Mouse (Mus musculus): ENCODE results near the gene Il11. TPM values are rescaled to one million over a fixed set of nuclear protein-coding genes. Genes with fewer than 3 reads are reported as not detected.

Gene Il11
- total and polyA plus RNA-seq, 3 experiments = not detected

GRCm38 (mm10) chr7:4732968-4733392 lies 49.7 kb downstream of the Il11 start:
- WGBS = 43% methylated on average over 6 of the region's 6 CpGs
- intact Hi-C loops (cut with DNase I) = no loop called here
- no peaks in the 10 kb centered on the region for H3K4me1 ChIP-seq (ENCODE audit: control insufficient read depth, insufficient read depth, low read length)
- no peak overlapping the region for H3K27ac ChIP-seq
- no peaks in the 10 kb centered on the region for H3K36me3 ChIP-seq (ENCODE audit: control insufficient read depth, insufficient read depth, low read length)
- H3K9ac ChIP-seq (ENCODE audit: low read depth, low read length) = no peak overlapping the region
- H3K27me3 ChIP-seq (ENCODE audit: control insufficient read depth, insufficient read depth, low read length) = peaks cover 1% of the 10 kb centered on the region; the same call in 1 of the 2 replicates
- TF ChIP-seq EP300 (IDR thresholded peaks at IDR 0.05; ENCODE audit: insufficient read depth, low read depth, low read length) = no peak
- TF ChIP-seq CTCF (IDR thresholded peaks at IDR 0.05) = no peak
- no peak for TF ChIP-seq POLR2A (IDR thresholded peaks at IDR 0.05; ENCODE audit: insufficient read depth, low read depth, low read length)
- H3K79me2 ChIP-seq (replicated peaks; ENCODE audit: control insufficient read depth, insufficient read depth, low read length) = no peaks in the 10 kb centered on the region
- no peak overlapping the region for H3K4me3 ChIP-seq
- no peak for DNase-seq

DNA sequence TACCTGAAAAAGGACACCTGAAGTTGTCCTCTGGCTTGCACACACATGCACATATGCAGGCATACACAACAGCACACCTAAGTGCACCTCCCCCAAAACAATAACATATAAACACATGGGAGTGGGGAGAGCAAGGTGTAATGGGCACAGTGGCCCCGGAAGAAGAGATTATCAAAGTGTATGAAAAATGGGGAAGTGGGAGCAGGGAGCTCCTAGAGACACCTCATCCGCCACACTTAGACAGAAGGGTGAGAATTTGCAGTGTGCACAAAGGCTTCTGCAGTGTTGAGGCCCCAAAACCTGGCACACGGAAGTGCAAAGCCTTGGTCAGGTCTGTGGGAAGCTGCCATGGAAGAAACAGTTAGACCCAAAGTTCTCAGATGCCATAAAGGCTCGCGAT lies 51.6 kb downstream of the Il11 start:
- no peaks in the 10 kb centered on the region for H3K79me2 ChIP-seq (replicated peaks; ENCODE audit: control insufficient read depth, insufficient read depth, low read length)
- H3K27ac ChIP-seq = no peak overlapping the region
- DNase-seq = no peak
- H3K4me1 ChIP-seq (ENCODE audit: control insufficient read depth, insufficient read depth, low read length) = no peaks in the 10 kb centered on the region
- 75% methylated on average over 5 of the region's 5 CpGs for WGBS
- no peak overlapping the region for H3K4me3 ChIP-seq
- peaks cover 1% of the 10 kb centered on the region; the same call in 1 of the 2 replicates for H3K27me3 ChIP-seq (ENCODE audit: control insufficient read depth, insufficient read depth, low read length)
- intact Hi-C loops (cut with DNase I) = no loop called here
- H3K9ac ChIP-seq (ENCODE audit: low read depth, low read length) = no peak overlapping the region
- TF ChIP-seq POLR2A (IDR thresholded peaks at IDR 0.05; ENCODE audit: insufficient read depth, low read depth, low read length) (no peak), EP300 (IDR thresholded peaks at IDR 0.05; ENCODE audit: insufficient read depth, low read depth, low read length) (no peak), CTCF (IDR thresholded peaks at IDR 0.05) (no peak)
- no peaks in the 10 kb centered on the region for H3K36me3 ChIP-seq (ENCODE audit: control insufficient read depth, insufficient read depth, low read length)

DNA sequence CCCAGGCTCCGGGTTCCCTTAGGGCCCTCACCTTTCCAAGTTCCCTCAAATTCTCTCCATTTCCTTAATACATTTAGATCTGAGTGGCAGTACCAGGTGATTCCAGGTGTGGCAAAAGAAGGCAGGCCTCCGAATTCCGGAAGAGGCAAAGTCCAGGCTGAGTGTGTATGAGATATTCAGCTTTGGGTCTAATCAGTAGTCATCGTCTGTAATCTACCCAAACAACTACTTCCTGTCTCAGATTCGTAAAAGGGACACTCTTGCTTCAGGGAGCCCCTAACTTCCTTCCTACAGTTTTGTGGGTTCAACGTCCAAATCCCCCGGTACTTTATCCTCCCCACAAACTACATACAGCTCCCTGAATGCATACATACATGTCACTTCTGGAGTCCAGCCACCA lies 57.5 kb downstream of the Il11 start, which contains the start of gene Tmem150b:
Gene Tmem150b, minus strand, starts transcription at position 81 of the 400 bp plus-strand sequence.
- 48% methylated on average over 7 of the region's 7 CpGs for WGBS
- H3K4me1 ChIP-seq (ENCODE audit: control insufficient read depth, insufficient read depth, low read length) = no peaks in the 10 kb centered on the region
- no peak within 1 kb of the TSS for H3K4me3 ChIP-seq
- H3K79me2 ChIP-seq (replicated peaks; ENCODE audit: control insufficient read depth, insufficient read depth, low read length) = no peaks in the 10 kb centered on the region
- intact Hi-C loops (cut with DNase I) = no loop called here
- TF ChIP-seq EP300 (IDR thresholded peaks at IDR 0.05; ENCODE audit: insufficient read depth, low read depth, low read length) (no peak), CTCF (IDR thresholded peaks at IDR 0.05) (no peak), POLR2A (IDR thresholded peaks at IDR 0.05; ENCODE audit: insufficient read depth, low read depth, low read length) (no peak)
- peaks cover 1% of the 10 kb centered on the region; the same call in 1 of the 2 replicates for H3K27me3 ChIP-seq (ENCODE audit: control insufficient read depth, insufficient read depth, low read length)
- H3K9ac ChIP-seq (ENCODE audit: low read depth, low read length) = no peak within 1 kb of the TSS
- H3K36me3 ChIP-seq (ENCODE audit: control insufficient read depth, insufficient read depth, low read length) = no peaks in the 10 kb centered on the region
- H3K27ac ChIP-seq = no peak within 1 kb of the TSS
- DNase-seq = no peak

- Histone ChIP-seq H3K4me1 (ENCODE audit: control insufficient read depth, insufficient read depth, low read length) (no peaks in the 10 kb centered on the region), H3K27me3 (ENCODE audit: control insufficient read depth, insufficient read depth, low read length) (no peaks in the 10 kb centered on the region; the same call in 1 of the 2 replicates), H3K9ac (ENCODE audit: low read depth, low read length) (no peak overlapping the region), H3K36me3 (ENCODE audit: control insufficient read depth, insufficient read depth, low read length) (no peaks in the 10 kb centered on the region), H3K79me2 (replicated peaks; ENCODE audit: control insufficient read depth, insufficient read depth, low read length) (no peaks in the 10 kb centered on the region), H3K27ac (no peak overlapping the region), H3K4me3 (no peak overlapping the region)
- no peak for DNase-seq
- intact Hi-C loops (cut with DNase I) = no loop called here
- 51% methylated on average over 3 of the region's 3 CpGs for WGBS
- no peak for TF ChIP-seq CTCF (IDR thresholded peaks at IDR 0.05)
- TF ChIP-seq EP300 (IDR thresholded peaks at IDR 0.05; ENCODE audit: insufficient read depth, low read depth, low read length) = no peak
- TF ChIP-seq POLR2A (IDR thresholded peaks at IDR 0.05; ENCODE audit: insufficient read depth, low read depth, low read length) = no peak
Measured at GRCm38 (mm10) chr7:4724359-4724758, 58.3 kb downstream of the Il11 start.

- H3K4me3 ChIP-seq = no peak overlapping the region
- DNase-seq = no peak
- TF ChIP-seq CTCF (IDR thresholded peaks at IDR 0.05) = no peak
- TF ChIP-seq POLR2A (IDR thresholded peaks at IDR 0.05; ENCODE audit: insufficient read depth, low read depth, low read length) = no peak
- no peak for TF ChIP-seq EP300 (IDR thresholded peaks at IDR 0.05; ENCODE audit: insufficient read depth, low read depth, low read length)
- no peaks in the 10 kb centered on the region for H3K4me1 ChIP-seq (ENCODE audit: control insufficient read depth, insufficient read depth, low read length)
- 33% methylated on average over 12 of the region's 12 CpGs for WGBS
- H3K27ac ChIP-seq = no peak overlapping the region
- no peak overlapping the region; the same call in 1 of the 2 replicates for H3K9ac ChIP-seq (ENCODE audit: low read depth, low read length)
- no peaks in the 10 kb centered on the region for H3K79me2 ChIP-seq (replicated peaks; ENCODE audit: control insufficient read depth, insufficient read depth, low read length)
- H3K36me3 ChIP-seq (ENCODE audit: control insufficient read depth, insufficient read depth, low read length) = no peaks in the 10 kb centered on the region
- H3K27me3 ChIP-seq (ENCODE audit: control insufficient read depth, insufficient read depth, low read length) = no peaks in the 10 kb centered on the region; the same call in 1 of the 2 replicates
- intact Hi-C loops (cut with DNase I) = no loop called here
Measured at GRCm38 (mm10) chr7:4723508-4723907, 59.2 kb downstream of the Il11 start.

Other genes starting within 250 kb of the Il11 start
- under 1 TPM; 0.39 to 0.86 TPM for gene Syt5, start 235.3 kb downstream of the Il11 start, total RNA-seq (2021)
- gene Syt5, start 235.3 kb downstream of the Il11 start, polyA plus RNA-seq (2012; rRNA removed) = 0.79 and 2.4 TPM in 2 replicates
- gene Ptprh, start 178.8 kb downstream of the Il11 start, total RNA-seq (2021) = not detected
- 0.03 and 0.06 TPM in 2 replicates for gene Ptprh, start 178.8 kb downstream of the Il11 start, polyA plus RNA-seq (2012; rRNA removed)
- 1 to 10 TPM; 4.2 to 5.3 TPM for gene Tmem86b, start 151.4 kb downstream of the Il11 start, total RNA-seq (2021)
- gene Tmem86b, start 151.4 kb downstream of the Il11 start, polyA plus RNA-seq (2012; rRNA removed) = 12.8 and 19.2 TPM in 2 replicates
- 10 to 100 TPM; 67.6 to 71.9 TPM for gene Ppp6r1, start 123.8 kb downstream of the Il11 start, total RNA-seq (2021)
- 67.1 and 89.9 TPM in 2 replicates for gene Ppp6r1, start 123.8 kb downstream of the Il11 start, polyA plus RNA-seq (2012; rRNA removed)
- 10 to 100 TPM; 31.9 to 35.0 TPM for gene Hspbp1, start 97.8 kb downstream of the Il11 start, total RNA-seq (2021)
- gene Hspbp1, start 97.8 kb downstream of the Il11 start, polyA plus RNA-seq (2012; rRNA removed) = 27.0 and 29.7 TPM in 2 replicates
- gene Brsk1, start 92.3 kb downstream of the Il11 start, total RNA-seq (2021) = 1 to 10 TPM in 1 of 2 experiments, under 1 TPM in 1; 0.89 to 1.5 TPM
- gene Brsk1, start 92.3 kb downstream of the Il11 start, polyA plus RNA-seq (2012; rRNA removed) = 1.7 and 2.2 TPM in 2 replicates
- not detected for gene Tmem150b, start 57.6 kb downstream of the Il11 start, total RNA-seq (2021)
- gene Tmem150b, start 57.6 kb downstream of the Il11 start, polyA plus RNA-seq (2012; rRNA removed) = 0.16 and 0.59 TPM in 2 replicates
- gene Kmt5c, start 42.7 kb downstream of the Il11 start, total RNA-seq (2021) = 10 to 100 TPM in 1 of 2 experiments, 1 to 10 TPM in 1; 8.5 to 11.2 TPM
- gene Kmt5c, start 42.7 kb downstream of the Il11 start, polyA plus RNA-seq (2012; rRNA removed) = 36.4 and 38.5 TPM in 2 replicates
- 1 to 10 TPM; 1.7 to 3.5 TPM for gene Cox6b2, start 29.8 kb downstream of the Il11 start, total RNA-seq (2021)
- 7.7 and 8.6 TPM in 2 replicates for gene Cox6b2, start 29.8 kb downstream of the Il11 start, polyA plus RNA-seq (2012; rRNA removed)
- not detected for gene Fam71e2, start 11.6 kb downstream of the Il11 start, total RNA-seq (2021)
- gene Fam71e2, start 11.6 kb downstream of the Il11 start, polyA plus RNA-seq (2012; rRNA removed) = 0.09 and 0.35 TPM in 2 replicates
- not detected for gene Tmem190, start 78 bp upstream of the Il11 start, total RNA-seq (2021)
- 0.29 TPM in 1 of 2 replicates, not detected in the other for gene Tmem190, start 78 bp upstream of the Il11 start, polyA plus RNA-seq (2012; rRNA removed)
- gene Tmem238, start 6.8 kb upstream of the Il11 start, total RNA-seq (2021) = 1 to 10 TPM; 5.3 to 5.4 TPM
- 2.2 and 4.3 TPM in 2 replicates for gene Tmem238, start 6.8 kb upstream of the Il11 start, polyA plus RNA-seq (2012; rRNA removed)
- 100 to 1,000 TPM; 492 to 575 TPM for gene Rpl28, start 10.0 kb upstream of the Il11 start, total RNA-seq (2021)
- 135 and 202 TPM in 2 replicates for gene Rpl28, start 10.0 kb upstream of the Il11 start, polyA plus RNA-seq (2012; rRNA removed)
- 10 to 100 TPM; 85.1 to 99.1 TPM for gene Ube2s, start 29.7 kb upstream of the Il11 start, total RNA-seq (2021)
- gene Ube2s, start 29.7 kb upstream of the Il11 start, polyA plus RNA-seq (2012; rRNA removed) = 167 and 265 TPM in 2 replicates
- under 1 TPM in 1 of 2 experiments, not detected in 1; 0.07 TPM for gene Shisa7, start 61.8 kb upstream of the Il11 start, total RNA-seq (2021)
- gene Shisa7, start 61.8 kb upstream of the Il11 start, polyA plus RNA-seq (2012; rRNA removed) = 0.09 and 0.12 TPM in 2 replicates
- gene Isoc2b, start 87.4 kb upstream of the Il11 start, total RNA-seq (2021) = 1 to 10 TPM; 3.5 to 3.8 TPM
- 10.0 and 10.3 TPM in 2 replicates for gene Isoc2b, start 87.4 kb upstream of the Il11 start, polyA plus RNA-seq (2012; rRNA removed)
- 10 to 100 TPM; 48.9 to 55.5 TPM for gene Isoc2a, start 94.3 kb upstream of the Il11 start, total RNA-seq (2021)
- 29.3 and 30.6 TPM in 2 replicates for gene Isoc2a, start 94.3 kb upstream of the Il11 start, polyA plus RNA-seq (2012; rRNA removed)
- under 1 TPM in 1 of 2 experiments, not detected in 1; 0.18 TPM for gene Gm36210, start 123.7 kb upstream of the Il11 start, total RNA-seq (2021)
- 0.20 and 0.29 TPM in 2 replicates for gene Gm36210, start 123.7 kb upstream of the Il11 start, polyA plus RNA-seq (2012; rRNA removed)
- 1 to 10 TPM; 6.8 to 9.4 TPM for gene Zfp628, start 132.4 kb upstream of the Il11 start, total RNA-seq (2021)
- gene Zfp628, start 132.4 kb upstream of the Il11 start, polyA plus RNA-seq (2012; rRNA removed) = 6.1 and 7.5 TPM in 2 replicates
- 1 to 10 TPM; 5.6 to 5.8 TPM for gene Nat14, start 139.2 kb upstream of the Il11 start, total RNA-seq (2021)
- 3.5 TPM in 2 replicates for gene Nat14, start 139.2 kb upstream of the Il11 start, polyA plus RNA-seq (2012; rRNA removed)
- gene Ssc5d, start 142.9 kb upstream of the Il11 start, total RNA-seq (2021) = 1 to 10 TPM; 1.7 to 2.9 TPM
- gene Ssc5d, start 142.9 kb upstream of the Il11 start, polyA plus RNA-seq (2012; rRNA removed) = 5.9 and 6.4 TPM in 2 replicates
- 10 to 100 TPM; 26.5 to 35.6 TPM for gene Sbk2, start 181.5 kb upstream of the Il11 start, total RNA-seq (2021)
- 85.0 and 119 TPM in 2 replicates for gene Sbk2, start 181.5 kb upstream of the Il11 start, polyA plus RNA-seq (2012; rRNA removed)
- gene Sbk3, start 188.3 kb upstream of the Il11 start, total RNA-seq (2021) = 10 to 100 TPM; 39.4 to 46.1 TPM
- 66.1 and 72.5 TPM in 2 replicates for gene Sbk3, start 188.3 kb upstream of the Il11 start, polyA plus RNA-seq (2012; rRNA removed)
- 10 to 100 TPM; 12.3 to 14.0 TPM for gene Zfp579, start 213.3 kb upstream of the Il11 start, total RNA-seq (2021)
- 51.8 and 70.2 TPM in 2 replicates for gene Zfp579, start 213.3 kb upstream of the Il11 start, polyA plus RNA-seq (2012; rRNA removed)
- gene Zfp524, start 231.6 kb upstream of the Il11 start, total RNA-seq (2021) = 1 to 10 TPM; 8.7 to 9.2 TPM
- 14.7 and 17.7 TPM in 2 replicates for gene Zfp524, start 231.6 kb upstream of the Il11 start, polyA plus RNA-seq (2012; rRNA removed)
- gene Fiz1, start 231.8 kb upstream of the Il11 start, total RNA-seq (2021) = 10 to 100 TPM; 17.9 to 20.4 TPM
- 18.2 and 20.4 TPM in 2 replicates for gene Fiz1, start 231.8 kb upstream of the Il11 start, polyA plus RNA-seq (2012; rRNA removed)
- gene Gm44973, start 232.6 kb upstream of the Il11 start, total RNA-seq (2021) = not detected
- not detected in 2 replicates for gene Gm44973, start 232.6 kb upstream of the Il11 start, polyA plus RNA-seq (2012; rRNA removed)
- 10 to 100 TPM; 13.8 to 13.9 TPM for gene Zfp865, start 237.5 kb upstream of the Il11 start, total RNA-seq (2021)
- 13.5 and 16.9 TPM in 2 replicates for gene Zfp865, start 237.5 kb upstream of the Il11 start, polyA plus RNA-seq (2012; rRNA removed)
- under 1 TPM in 1 of 2 experiments, not detected in 1; 0.25 TPM for gene Ccdc106, start 237.7 kb upstream of the Il11 start, total RNA-seq (2021)
- 0.53 TPM in 1 of 2 replicates, not detected in the other for gene Ccdc106, start 237.7 kb upstream of the Il11 start, polyA plus RNA-seq (2012; rRNA removed)

Data from heart, adult 2 months (tissue).